Mouse (Mus musculus): ENCODE measurements around the gene Kmt2e.
A peak's percentile ranks its signal among the peaks of the same experiment; 100 is the strongest.

Gene Kmt2e

GRCm38 (mm10) chr5:23433720-23434597 lies at the start of gene Kmt2e:
TSS of gene Kmt2e (plus strand) at chr5:23434441.
- DNase-seq (ENCODE audit: extremely low spot score, low spot score) = peak; percentile 88

DNA sequence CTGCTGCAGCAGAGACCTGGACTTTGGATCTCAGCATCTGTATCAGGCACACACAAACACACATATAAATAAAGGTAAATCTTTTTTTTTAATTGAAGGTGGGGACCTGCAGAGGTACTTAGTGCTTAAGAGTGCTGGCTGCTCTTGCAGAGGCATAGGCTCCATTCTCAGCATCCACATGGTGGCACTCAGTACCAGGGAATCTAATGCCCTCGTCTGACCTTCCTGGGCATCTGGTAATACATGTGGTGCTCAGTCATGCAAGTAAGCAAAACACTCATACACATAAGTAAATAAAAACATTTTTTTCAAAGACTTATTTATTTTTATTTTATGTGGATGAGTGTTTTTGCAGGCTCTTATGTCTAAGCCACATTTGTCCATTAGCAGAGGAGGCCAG lies 49.1 kb upstream of the Kmt2e start:
- DNase-seq (ENCODE audit: extremely low spot score, low spot score) = no peak

DNA sequence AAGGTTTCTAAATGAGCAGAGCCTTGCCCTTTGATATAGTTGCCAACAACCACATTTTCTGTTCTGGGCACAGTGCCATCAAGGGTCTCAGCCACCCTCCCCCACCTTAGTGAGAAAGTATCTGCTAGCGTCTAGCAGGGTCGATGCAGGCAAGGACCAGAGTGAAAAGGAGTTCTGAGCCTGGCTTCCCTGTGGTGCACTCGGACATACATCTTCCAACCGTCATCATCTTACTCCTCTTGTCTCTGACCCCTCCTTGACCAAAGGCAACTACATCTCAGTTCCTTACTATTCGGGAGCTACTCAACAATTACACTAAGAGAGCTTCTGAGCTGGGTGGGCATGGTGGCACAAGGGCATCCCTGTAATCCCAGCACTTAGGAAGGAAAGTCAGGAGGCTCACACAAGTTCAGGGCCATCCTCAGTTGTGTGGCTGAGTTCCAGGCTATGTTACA lies 48.5 kb upstream of the Kmt2e start:
- DNase-seq (ENCODE audit: extremely low spot score, low spot score) = peak; percentile 19

DNA sequence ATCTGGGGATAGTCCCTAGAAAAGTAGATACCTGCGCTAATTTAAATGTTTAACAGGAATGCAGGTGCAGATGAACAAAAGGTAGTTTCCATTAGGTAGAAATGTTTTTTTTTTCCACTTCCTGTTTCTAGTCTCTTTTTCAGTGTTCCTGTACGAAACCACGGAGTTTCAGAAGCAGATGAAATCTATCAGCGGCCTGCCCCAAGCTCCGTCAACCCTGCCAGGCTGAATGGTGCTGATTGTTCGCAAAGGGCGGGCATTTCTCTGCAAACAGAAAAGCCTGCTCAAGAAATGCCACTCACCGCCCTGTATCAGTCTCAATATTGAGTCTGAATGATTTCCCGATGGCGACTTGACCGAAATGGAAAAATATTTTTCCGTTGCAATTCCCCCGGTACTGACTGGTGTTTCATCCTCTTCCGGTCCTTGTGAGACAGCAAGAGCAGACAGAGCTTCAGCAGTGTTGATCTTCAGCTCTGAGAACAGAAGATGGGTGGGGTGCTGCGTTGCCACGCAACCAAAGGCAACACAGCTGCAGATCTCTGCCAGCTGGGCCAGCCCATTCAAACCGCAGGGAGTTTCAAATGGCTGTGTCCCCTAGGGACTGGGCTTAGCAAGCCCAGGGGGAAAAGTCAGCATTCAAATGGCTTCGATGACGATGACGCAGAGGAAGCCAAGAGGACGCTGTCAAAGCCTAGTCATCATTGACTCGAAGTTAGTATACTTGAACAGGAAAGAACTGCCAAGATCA lies 47.5 kb upstream of the Kmt2e start:
- peak; percentile 82 for DNase-seq (ENCODE audit: extremely low spot score, low spot score)

- no peak for DNase-seq (ENCODE audit: extremely low spot score, low spot score)
Measured at GRCm38 (mm10) chr5:23387313-23387666, 47.0 kb upstream of the Kmt2e start.

DNA sequence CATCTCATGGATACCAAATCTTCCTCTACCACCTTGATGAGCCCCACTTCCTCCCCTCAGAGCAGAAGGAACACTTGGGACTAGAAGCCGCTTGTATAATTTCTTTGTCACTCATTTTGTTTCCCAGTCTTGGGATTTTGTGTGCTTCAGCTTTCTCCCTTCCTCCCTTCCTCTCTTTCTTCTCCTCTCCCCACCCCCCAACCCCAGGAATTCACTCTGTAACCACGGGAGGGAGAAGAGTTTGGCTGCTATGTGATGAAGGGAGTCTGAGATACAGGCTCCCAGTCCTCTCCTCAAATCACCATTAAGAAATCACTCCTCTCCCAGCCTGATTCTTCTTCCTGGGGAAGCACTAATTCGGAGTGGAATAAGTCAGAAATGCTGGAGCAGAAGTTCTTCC lies 46.1 kb upstream of the Kmt2e start:
- DNase-seq (ENCODE audit: extremely low spot score, low spot score) = no peak

DNA sequence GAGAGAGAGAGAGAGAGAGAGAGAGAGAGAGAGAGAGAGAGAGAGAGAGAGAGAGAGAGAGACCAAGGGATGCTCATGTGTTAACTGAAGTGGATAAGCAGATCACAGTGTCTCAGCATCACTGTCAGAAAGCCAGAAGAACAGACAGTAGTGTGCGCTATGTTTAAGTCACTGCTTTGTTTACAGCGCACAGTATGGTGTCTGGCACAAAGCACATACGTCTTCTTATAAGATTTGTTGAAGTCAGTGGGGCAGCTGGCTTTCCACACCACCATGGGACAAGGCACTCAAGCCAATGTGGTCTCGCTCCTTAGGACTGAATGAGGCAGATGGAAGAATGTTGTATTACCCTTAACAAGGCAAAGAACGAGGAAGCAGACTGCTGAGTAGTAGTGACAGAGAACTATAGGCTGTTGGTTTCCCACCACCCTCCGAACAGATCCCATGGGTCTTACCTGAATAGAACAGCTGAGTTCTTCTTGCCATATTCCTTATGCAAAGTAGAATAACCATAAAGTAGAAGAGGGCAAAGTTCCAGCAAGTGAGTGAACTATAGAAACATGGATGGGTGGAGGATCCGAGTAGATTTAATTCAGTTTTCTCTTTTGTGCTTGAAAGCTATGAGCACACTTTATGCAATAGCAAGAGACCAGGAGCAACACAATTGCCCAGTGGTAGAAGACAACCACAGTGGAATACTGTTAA lies 44.5 kb upstream of the Kmt2e start:
- no peak for DNase-seq (ENCODE audit: extremely low spot score, low spot score)

DNA sequence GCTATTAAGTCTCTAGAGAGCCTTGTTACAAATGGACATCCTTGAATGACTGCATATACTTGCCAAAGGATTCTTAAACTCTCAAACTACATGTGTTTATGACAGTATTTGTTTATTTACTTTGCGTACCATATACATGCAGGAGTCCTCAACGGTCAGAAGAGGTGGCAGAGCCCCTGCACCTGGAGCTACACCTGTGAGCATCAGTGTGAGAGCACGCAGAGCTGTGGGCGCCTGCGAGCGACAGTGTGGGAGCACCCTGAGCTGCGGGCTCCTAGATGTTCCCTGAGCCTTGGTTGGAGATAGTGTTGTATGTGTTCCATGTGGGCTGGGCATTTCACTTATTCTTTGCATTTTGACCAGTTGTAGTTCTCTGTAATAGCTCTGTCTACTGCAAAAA lies 42.5 kb upstream of the Kmt2e start:
- no peak for DNase-seq (ENCODE audit: extremely low spot score, low spot score)

DNA sequence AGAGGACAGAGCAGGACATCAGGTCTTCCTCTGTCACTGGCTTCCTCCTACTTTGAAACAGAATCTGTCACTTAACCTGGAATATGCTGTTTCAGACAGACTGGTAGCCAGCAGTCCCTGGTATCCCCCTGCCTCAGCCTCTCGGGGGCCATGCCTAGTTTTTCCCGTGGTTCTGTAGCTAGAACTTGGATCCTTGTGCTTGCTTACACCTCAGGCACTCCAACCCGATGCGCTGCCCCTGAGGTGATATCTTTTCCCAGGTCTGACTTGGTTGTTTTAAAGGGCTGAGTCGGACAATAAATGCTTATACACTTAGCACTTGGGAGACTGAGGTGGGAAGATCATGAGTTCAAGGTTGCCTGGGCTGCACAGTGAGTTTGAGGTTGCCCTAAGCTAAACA lies 40.4 kb upstream of the Kmt2e start:
- no peak for DNase-seq (ENCODE audit: extremely low spot score, low spot score)

DNA sequence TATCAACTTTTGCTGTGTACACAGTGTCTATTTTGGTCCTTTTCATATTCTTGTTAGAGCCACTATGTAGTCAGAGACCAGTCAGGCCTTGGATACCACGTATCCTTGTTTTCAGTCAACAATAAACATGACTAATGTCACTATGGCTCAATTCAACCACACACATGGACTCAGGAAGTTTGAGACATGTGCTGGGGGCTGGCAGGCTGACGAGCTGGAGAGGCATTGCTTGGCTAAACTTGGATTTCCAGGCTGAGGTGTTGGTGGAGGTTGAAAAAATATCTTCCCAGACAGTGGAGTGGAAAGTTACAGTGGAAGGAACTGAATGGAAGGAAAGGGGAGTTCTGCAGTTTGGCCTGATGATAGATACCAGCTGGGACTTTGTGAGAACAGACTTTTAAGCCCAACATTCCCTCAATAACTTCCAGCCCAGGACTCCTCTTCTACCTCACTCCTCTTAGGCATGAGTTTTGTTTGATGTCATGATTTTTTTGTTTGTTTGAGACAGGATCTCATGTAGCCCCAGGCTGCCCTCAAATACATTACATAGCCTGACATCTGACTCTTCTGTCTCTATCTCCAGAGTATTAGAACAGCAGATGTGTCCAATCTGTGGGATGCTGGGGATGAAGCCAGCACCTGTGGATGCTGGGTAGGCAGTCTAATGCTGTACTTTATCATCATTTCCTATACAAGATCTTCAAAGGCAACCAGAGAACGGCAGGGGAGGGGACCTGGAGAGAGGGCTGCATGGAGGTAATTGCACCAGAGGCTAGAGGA lies 39.7 kb upstream of the Kmt2e start:
- no peak for DNase-seq (ENCODE audit: extremely low spot score, low spot score)

DNA sequence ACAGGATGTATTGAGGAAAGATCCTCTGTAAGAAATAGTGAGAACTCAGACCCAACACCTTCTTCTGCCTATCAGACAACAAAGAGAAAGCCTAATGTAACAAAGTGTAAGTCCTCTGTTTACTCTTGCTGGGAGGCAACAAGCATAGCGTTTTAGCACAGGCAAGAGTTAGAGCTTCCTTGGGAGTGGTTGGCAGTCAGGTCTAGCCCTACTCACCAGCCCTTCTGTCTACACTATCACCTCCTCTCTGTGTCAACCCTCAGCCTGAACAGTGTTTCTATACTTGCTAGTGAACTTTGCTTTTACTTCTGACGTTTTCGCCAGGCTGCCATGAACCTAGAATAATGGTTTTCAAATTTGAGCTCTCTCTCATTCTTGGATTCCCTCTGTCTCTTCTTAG lies 38.5 kb upstream of the Kmt2e start:
- no peak for DNase-seq (ENCODE audit: extremely low spot score, low spot score)

DNA sequence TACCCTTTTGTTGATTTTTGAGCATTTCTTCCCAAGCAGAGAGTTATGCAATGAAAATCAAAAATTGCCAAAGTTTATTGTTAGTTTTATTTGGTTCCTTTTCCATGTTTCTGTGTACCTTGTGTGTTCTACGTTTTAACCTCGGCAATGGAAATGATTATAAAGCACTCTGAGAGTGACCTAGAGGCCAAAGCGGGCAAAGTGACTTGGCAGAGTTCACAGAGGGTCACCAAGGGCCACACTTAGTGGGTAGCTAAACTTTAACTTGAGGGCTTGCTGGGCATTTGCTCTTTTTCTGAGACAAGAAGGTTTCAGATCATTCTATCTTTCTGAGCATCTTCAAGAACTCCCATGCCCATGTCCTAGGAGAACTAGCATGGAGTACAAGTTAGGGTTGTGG lies 37.5 kb upstream of the Kmt2e start:
- no peak for DNase-seq (ENCODE audit: extremely low spot score, low spot score)

DNA sequence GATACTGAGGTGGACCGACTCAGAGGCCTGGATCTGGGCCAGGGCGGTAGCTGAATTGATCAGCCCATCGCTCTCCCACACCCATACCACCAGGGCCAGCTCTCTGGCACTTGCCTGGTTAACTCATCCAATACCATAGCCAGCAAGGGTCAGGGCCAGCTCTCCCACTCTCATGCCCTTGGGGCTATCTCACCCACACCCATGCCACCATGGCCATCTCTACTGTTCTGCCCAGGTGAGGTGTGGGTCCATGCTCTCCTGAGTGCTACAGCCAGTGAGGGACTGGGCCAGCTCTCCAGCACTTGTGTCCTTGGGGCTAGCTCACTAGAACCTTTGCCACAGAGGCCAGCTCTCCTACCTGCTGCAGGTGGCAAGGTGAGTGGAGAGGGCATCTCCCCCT lies 34.1 kb upstream of the Kmt2e start:
- DNase-seq (ENCODE audit: extremely low spot score, low spot score) = no peak

DNA sequence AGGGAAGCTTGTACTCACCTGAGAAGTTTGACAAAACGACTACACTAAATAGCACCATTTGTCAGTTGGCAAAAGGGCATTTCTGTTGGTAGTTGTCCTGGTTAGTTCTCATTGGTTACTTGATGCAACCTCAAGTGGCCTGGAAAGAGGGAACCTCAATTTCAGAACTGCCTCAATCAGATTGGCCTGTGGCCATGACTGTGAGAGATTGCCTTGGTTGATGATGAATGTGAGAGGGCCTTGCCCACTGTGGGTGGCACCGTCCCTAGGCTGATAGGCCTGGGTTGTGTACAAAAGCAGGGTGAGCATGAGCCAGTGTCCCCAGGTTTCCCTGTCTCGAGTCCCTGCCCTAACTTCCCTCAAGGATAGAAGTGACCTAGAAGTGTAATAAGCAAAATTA lies 33.4 kb upstream of the Kmt2e start:
- no peak for DNase-seq (ENCODE audit: extremely low spot score, low spot score)

DNA sequence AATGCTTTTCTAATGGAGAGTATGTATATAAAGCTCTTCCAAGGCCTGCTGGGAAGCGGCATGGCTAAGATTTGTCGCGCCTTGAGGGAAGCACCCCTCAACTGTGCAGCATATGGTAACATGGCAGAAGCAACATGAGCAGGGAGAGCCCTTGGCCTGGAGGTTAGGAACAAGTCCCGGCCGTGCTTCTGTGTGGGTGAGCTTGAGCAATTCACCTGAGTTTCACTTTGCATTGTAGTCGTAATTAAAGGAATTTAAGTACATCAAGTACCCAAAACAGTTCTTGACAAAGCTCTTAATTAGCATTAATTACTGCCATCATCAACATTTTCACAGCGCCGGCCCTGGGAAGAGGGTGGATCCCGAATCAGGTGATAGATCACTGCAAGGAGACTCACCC lies 32.9 kb upstream of the Kmt2e start:
- DNase-seq (ENCODE audit: extremely low spot score, low spot score) = no peak

DNA sequence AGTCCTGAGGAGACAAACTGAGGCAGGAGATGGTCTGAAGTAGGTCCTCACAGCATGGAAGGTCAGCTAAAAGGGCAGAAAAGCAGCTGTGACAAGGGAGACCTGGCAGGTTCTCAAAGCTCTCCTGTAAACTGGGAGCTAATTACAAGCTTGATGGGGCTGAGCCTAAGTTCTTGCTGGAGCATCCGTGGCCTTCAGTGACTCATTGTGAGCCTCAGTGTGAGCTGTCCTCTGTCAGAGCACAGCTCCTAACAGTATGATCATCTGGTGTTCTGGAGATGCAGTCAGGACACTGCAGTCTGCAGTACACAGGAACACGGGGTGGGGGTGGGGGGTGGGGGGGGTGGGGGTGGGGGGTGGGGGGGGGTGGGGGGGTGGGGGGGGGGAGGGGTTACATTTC lies 32.2 kb upstream of the Kmt2e start:
- no peak for DNase-seq (ENCODE audit: extremely low spot score, low spot score)

- no peak for DNase-seq (ENCODE audit: extremely low spot score, low spot score)
Measured at GRCm38 (mm10) chr5:23403161-23403560, 31.1 kb upstream of the Kmt2e start.

DNA sequence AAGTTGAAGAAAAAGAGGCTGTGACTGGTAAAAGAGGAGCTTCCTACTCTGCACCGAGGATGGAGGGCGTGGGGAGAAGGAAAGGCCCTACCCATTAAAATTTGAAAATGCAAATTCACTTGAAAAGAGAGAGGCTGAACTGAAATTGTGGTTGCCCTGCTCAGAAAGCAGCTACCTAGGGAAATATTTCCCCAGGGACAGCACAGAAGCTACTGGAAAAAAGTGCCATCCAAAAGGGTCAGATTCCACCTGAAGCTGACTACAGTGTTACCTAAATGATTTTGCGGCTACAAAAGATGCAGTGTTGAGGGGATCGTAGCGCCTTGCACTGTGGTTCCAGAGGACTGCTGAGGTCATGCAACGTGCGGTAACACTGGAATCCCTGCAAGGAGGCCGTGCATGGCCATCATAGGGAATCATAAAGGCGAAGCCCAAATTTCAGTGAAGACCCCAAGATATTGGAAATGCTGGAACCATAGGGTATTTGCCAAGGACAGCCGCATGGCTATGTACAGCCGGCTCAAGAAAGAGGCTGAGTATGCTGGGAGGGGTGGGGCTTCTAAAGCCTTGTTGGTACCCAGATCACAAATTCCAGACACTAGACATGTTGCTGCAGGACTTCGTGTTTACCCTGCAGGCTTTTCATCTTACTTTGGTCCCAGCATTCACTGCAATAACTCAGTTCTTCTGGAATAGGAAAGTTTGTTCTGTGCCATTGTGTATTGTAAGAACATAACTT lies 28.4 kb upstream of the Kmt2e start:
- no peak for DNase-seq (ENCODE audit: extremely low spot score, low spot score)

GRCm38 (mm10) chr5:23406405-23406745 lies 27.9 kb upstream of the Kmt2e start:
- DNase-seq (ENCODE audit: extremely low spot score, low spot score) = no peak

DNA sequence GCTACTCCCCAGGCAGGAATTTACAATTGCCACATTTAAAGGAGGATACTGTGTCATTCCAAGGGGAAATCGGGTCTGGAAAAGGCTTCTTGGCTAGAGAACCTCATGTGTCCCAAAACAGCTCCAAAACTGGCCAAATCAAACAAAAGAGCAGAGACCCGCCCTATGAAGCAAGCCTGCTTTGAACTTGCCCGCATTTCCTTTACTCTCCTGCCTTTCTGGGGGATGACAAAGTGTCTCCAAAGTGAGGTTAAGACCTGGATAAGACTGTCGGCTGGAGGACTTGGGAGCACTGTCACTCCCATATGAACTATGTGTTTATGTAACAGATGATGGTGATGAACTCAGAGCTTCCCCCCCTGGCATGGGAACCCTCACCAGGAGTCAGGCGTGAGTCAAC lies 26.1 kb upstream of the Kmt2e start:
- no peak for DNase-seq (ENCODE audit: extremely low spot score, low spot score)

Measured in neural tube, embryonic 10.5 days (tissue).